In genomic region chr2:72311486-72311885, GRCm38 (mm10) we compare ENCODE assay signal across 26 mouse cellular contexts. TPM values are rescaled to one million over a fixed set of nuclear protein-coding genes. Genes with fewer than 3 reads are reported as not detected.
DNase-seq lines count a peak whose midpoint lies in the region; ATAC-seq and TF ChIP-seq lines count a peak whose summit lies in the region.
"Had no signal": no experiment of that assay in that cellular context is flagged by ENCODE, and none has a peak within 500 bp of the region (broad histone marks: within the 10 kb centered on the region; RNA-seq: fewer than 3 reads in every experiment).

No protein-coding gene starts in this region.

- no peak for TF ChIP-seq CTCF in kidney, postnatal 0 days (IDR thresholded peaks at IDR 0.05; ENCODE audit: low read depth)

- DNase-seq in forebrain, embryonic 10.5 days (ENCODE audit: extremely low spot score, low spot score), result no peak
- no peak for DNase-seq in forebrain, embryonic 14.5 days (ENCODE audit: low spot score)
- DNase-seq in heart, postnatal 10 days, result no peak
- no peak for DNase-seq in kidney, postnatal 0 days (ENCODE audit: low spot score)
- DNase-seq in kidney, adult 8-10 months, result no peak
- no peak for DNase-seq in lung, postnatal 25 days (ENCODE audit: low spot score)
- DNase-seq: adrenal gland, postnatal 25 days; cerebellum, adult 8-10 months; cerebellum, postnatal 36 days; embryo, embryonic 11 days; liver; right cerebral cortex, postnatal 14 days; thymus, adult 2 months; thymus, postnatal 4 days had no signal

- H3K4me2 ChIP-seq in forebrain, embryonic 14.5 days (ENCODE audit: low read length), result no peak overlapping the region
- H3K4me2 ChIP-seq in heart, embryonic 14.5 days (ENCODE audit: low read length), result peak overlapping the region; percentile 4; the same call in 1 of the 2 replicates
- no peak overlapping the region for H3K4me2 ChIP-seq in kidney, postnatal 0 days (ENCODE audit: low read length)
- H3K4me2 ChIP-seq in lung, embryonic 16.5 days (ENCODE audit: low read depth, low read length), result 0 out of 2 replicates have a peak overlapping the region, but pooled peaks have one; percentile 14
- H3K4me2 ChIP-seq: embryonic facial prominence, embryonic 13.5 days; forebrain, embryonic 13.5 days; hindbrain, embryonic 12.5 days; liver, embryonic 15.5 days; midbrain, embryonic 12.5 days had no signal

- intact Hi-C loops in heart, postnatal 10 days (cut with DNase I), result no loop called here

- H3K4me1 ChIP-seq in forebrain, embryonic 10.5 days, result 0 out of 2 replicates have a peak, but pooled peaks cover 6% of the 10 kb centered on the region
- H3K4me1 ChIP-seq in forebrain, embryonic 14.5 days (ENCODE audit: control insufficient read depth, insufficient read depth, low read length), result no peaks in the 10 kb centered on the region
- peaks cover 26 to 47% of the 10 kb centered on the region in 2 experiments for H3K4me1 ChIP-seq in heart, embryonic 14.5 days (ENCODE audit: control insufficient read depth in 2 of 2, insufficient read depth in 2 of 2, low read length in 2 of 2)
- peaks cover 8% of the 10 kb centered on the region; the same call in 1 of the 2 replicates for H3K4me1 ChIP-seq in kidney, postnatal 0 days (replicated peaks; ENCODE audit: insufficient read depth, low read length)
- H3K4me1 ChIP-seq in lung, embryonic 16.5 days (replicated peaks; ENCODE audit: control insufficient read depth, insufficient read depth, low read length), result peaks cover 28% of the 10 kb centered on the region
- H3K4me1 ChIP-seq: hindbrain, embryonic 12.5 days; liver, embryonic 15.5 days; midbrain, embryonic 12.5 days had no signal

- H3K36me3 ChIP-seq in forebrain, embryonic 10.5 days (replicated peaks), result no peaks in the 10 kb centered on the region
- H3K36me3 ChIP-seq in forebrain, embryonic 14.5 days (ENCODE audit: control insufficient read depth, insufficient read depth, low read length), result no peaks in the 10 kb centered on the region
- H3K36me3 ChIP-seq in heart, embryonic 14.5 days (ENCODE audit: control insufficient read depth, insufficient read depth, low read length), result peaks cover 11% of the 10 kb centered on the region
- no peaks in the 10 kb centered on the region for H3K36me3 ChIP-seq in kidney, postnatal 0 days (ENCODE audit: insufficient read depth, low read length)
- peaks cover 3% of the 10 kb centered on the region; the same call in 1 of the 2 replicates for H3K36me3 ChIP-seq in lung, embryonic 16.5 days (ENCODE audit: control insufficient read depth, insufficient read depth, low read length)
- H3K36me3 ChIP-seq: embryonic facial prominence, embryonic 13.5 days; hindbrain, embryonic 12.5 days; limb, embryonic 10.5 days; midbrain, embryonic 12.5 days had no signal

- no peak overlapping the region for H3K4me3 ChIP-seq in forebrain, embryonic 10.5 days
- no peak overlapping the region for H3K4me3 ChIP-seq in forebrain, embryonic 14.5 days (ENCODE audit: low read depth, low read length)
- no peak overlapping the region for H3K4me3 ChIP-seq in heart, embryonic 14.5 days (ENCODE audit: control insufficient read depth in 1 of 2, insufficient read depth in 1 of 2, low read depth in 1 of 2, low read length in 2 of 2)
- no peak overlapping the region for H3K4me3 ChIP-seq in kidney, postnatal 0 days (replicated peaks; ENCODE audit: low read depth, low read length)
- no peak overlapping the region for H3K4me3 ChIP-seq in lung, embryonic 16.5 days (ENCODE audit: low read length)
- H3K4me3 ChIP-seq: embryonic facial prominence, embryonic 13.5 days; erythroblast, embryonic 14.5 days; forebrain, embryonic 13.5 days; hindbrain, embryonic 12.5 days; layer of hippocampus, adult 2 months; limb, embryonic 10.5 days; liver, embryonic 15.5 days; midbrain, embryonic 12.5 days had no signal

- WGBS in forebrain, embryonic 10.5 days, result 79% methylated on average over 8 of the region's 8 CpGs
- WGBS in forebrain, embryonic 14.5 days, result 81% methylated on average over 8 of the region's 8 CpGs
- WGBS in heart, embryonic 14.5 days, result 37% methylated on average over 8 of the region's 8 CpGs
- 39% methylated on average over 8 of the region's 8 CpGs for WGBS in kidney, postnatal 0 days
- WGBS in lung, embryonic 16.5 days, result 55% methylated on average over 8 of the region's 8 CpGs

- H3K27me3 ChIP-seq in forebrain, embryonic 10.5 days (ENCODE audit: poor library complexity, severe bottlenecking), result no peaks in the 10 kb centered on the region
- no peaks in the 10 kb centered on the region for H3K27me3 ChIP-seq in forebrain, embryonic 14.5 days (replicated peaks; ENCODE audit: control insufficient read depth, insufficient read depth, low read length)
- no peaks in the 10 kb centered on the region for H3K27me3 ChIP-seq in heart, embryonic 14.5 days (ENCODE audit: control insufficient read depth, insufficient read depth, low read length)
- H3K27me3 ChIP-seq in kidney, postnatal 0 days (ENCODE audit: insufficient read depth, low read length), result no peaks in the 10 kb centered on the region
- H3K27me3 ChIP-seq in lung, embryonic 16.5 days (ENCODE audit: control insufficient read depth, insufficient read depth, low read depth, low read length), result no peaks in the 10 kb centered on the region
- H3K27me3 ChIP-seq: embryonic facial prominence, embryonic 13.5 days; forebrain, embryonic 13.5 days; hindbrain, embryonic 12.5 days; liver, embryonic 15.5 days; midbrain, embryonic 12.5 days had no signal

- no peaks in the 10 kb centered on the region for H3K9me3 ChIP-seq in forebrain, embryonic 10.5 days
- H3K9me3 ChIP-seq in forebrain, embryonic 14.5 days (replicated peaks; ENCODE audit: control insufficient read depth, low read length), result no peaks in the 10 kb centered on the region
- no peaks in the 10 kb centered on the region for H3K9me3 ChIP-seq in heart, embryonic 14.5 days (ENCODE audit: control insufficient read depth, low read length)
- H3K9me3 ChIP-seq in kidney, postnatal 0 days (replicated peaks; ENCODE audit: low read length), result no peaks in the 10 kb centered on the region
- no peaks in the 10 kb centered on the region for H3K9me3 ChIP-seq in lung, embryonic 16.5 days (ENCODE audit: control insufficient read depth, low read length)
- H3K9me3 ChIP-seq: embryonic facial prominence, embryonic 13.5 days; forebrain, embryonic 13.5 days; hindbrain, embryonic 12.5 days; limb, embryonic 10.5 days; liver, embryonic 15.5 days; midbrain, embryonic 12.5 days had no signal

- H3K9ac ChIP-seq in forebrain, embryonic 14.5 days (ENCODE audit: low read length), result no peak overlapping the region
- no peak overlapping the region for H3K9ac ChIP-seq in heart, embryonic 14.5 days (ENCODE audit: low read length)
- H3K9ac ChIP-seq in kidney, postnatal 0 days (ENCODE audit: low read depth, low read length), result no peak overlapping the region
- H3K9ac ChIP-seq in lung, embryonic 16.5 days (ENCODE audit: low read length), result peak overlapping the region; percentile 24; the same call in 1 of the 2 replicates
- H3K9ac ChIP-seq: embryonic facial prominence, embryonic 13.5 days; forebrain, embryonic 13.5 days; hindbrain, embryonic 12.5 days; liver, embryonic 15.5 days; midbrain, embryonic 12.5 days had no signal

- peak overlapping the region; percentile 35; the same call in 1 of the 2 replicates for H3K27ac ChIP-seq in forebrain, embryonic 10.5 days
- H3K27ac ChIP-seq in forebrain, embryonic 14.5 days (ENCODE audit: low read depth, low read length), result no peak overlapping the region
- 0 out of 4 replicates have a peak overlapping the region, but pooled peaks of 1 of the 2 experiments have one; percentile 32 for H3K27ac ChIP-seq in heart, embryonic 14.5 days (replicated peaks in 1 of 2; ENCODE audit: control insufficient read depth in 1 of 2, insufficient read depth in 1 of 2, low read depth in 2 of 2, low read length in 2 of 2)
- 0 out of 2 replicates have a peak overlapping the region, but pooled peaks have one; percentile 37 for H3K27ac ChIP-seq in kidney, postnatal 0 days
- H3K27ac ChIP-seq in lung, embryonic 16.5 days (ENCODE audit: low read length), result peak overlapping the region; percentile 52; the same call in 1 of the 2 replicates
- H3K27ac ChIP-seq: embryonic facial prominence, embryonic 13.5 days; forebrain, embryonic 13.5 days; hindbrain, embryonic 12.5 days; layer of hippocampus, adult 2 months; limb, embryonic 10.5 days; liver, embryonic 15.5 days; midbrain, embryonic 12.5 days; stomach, postnatal 0 days had no signal

- ATAC-seq in forebrain, embryonic 14.5 days, result no peak
- no peak for ATAC-seq in heart, embryonic 14.5 days (ENCODE audit: insufficient number of reproducible peaks, insufficient read depth, low FRiP score, low read depth)
- ATAC-seq in kidney, postnatal 0 days (replicated peaks; ENCODE audit: low FRiP score, low read depth), result no peak
- ATAC-seq in lung, embryonic 16.5 days (ENCODE audit: low read depth), result no peak
- ATAC-seq: forebrain, embryonic 13.5 days; intestine, postnatal 0 days had no signal

RNA-seq across cellular contexts. Expression of gene Map3k20, which starts 26.0 kb away (rescaled TPM):
- polyA plus RNA-seq in forebrain, embryonic 10.5 days (2016; fragmentation: Nextera tagmentation; extraction: Ambion mirVana), result 6.9 and 7.6 TPM in 2 replicates
- 4.0 and 5.0 TPM in 2 replicates for polyA plus RNA-seq in forebrain, embryonic 14.5 days (2014; fragmentation: Nextera tagmentation; extraction: Ambion mirVana)
- polyA plus RNA-seq in heart, embryonic 14.5 days (2014; fragmentation: Nextera tagmentation; extraction: Ambion mirVana), result 85.1 and 91.0 TPM in 2 replicates
- 100 to 1,000 TPM; 216 to 235 TPM for total RNA-seq in heart, postnatal 10 days (2021)
- 10.1 and 11.5 TPM in 2 replicates for polyA plus RNA-seq in kidney, postnatal 0 days (2015; fragmentation: Nextera tagmentation; extraction: Ambion mirVana)
- 29.8 and 31.6 TPM in 2 replicates for polyA plus RNA-seq in lung, embryonic 16.5 days (2015; fragmentation: Nextera tagmentation; extraction: Ambion mirVana)

Comparison
In these comparisons a context has a peak if more than half of its experiments do, and no peak if none do; other contexts are left out.
1. H3K4me2 ChIP-seq: peak in heart, embryonic 14.5 days (single experiment) and lung, embryonic 16.5 days (single experiment); none in forebrain, embryonic 14.5 days (single experiment) and kidney, postnatal 0 days (single experiment).